Mouse (Mus musculus): ENCODE measurements at regions not wholly inside any gene's neighbourhood (a gene's known extent, or its start where the extent isn't known, plus 50 kb on each side); places are given as distances from the start of the nearest gene placed in this dataset.
"Not testable (repeated sequence)": the region's sequence is repeated elsewhere in the genome, so short reads cannot be mapped to it uniquely, and the experiment has no call there.

DNA sequence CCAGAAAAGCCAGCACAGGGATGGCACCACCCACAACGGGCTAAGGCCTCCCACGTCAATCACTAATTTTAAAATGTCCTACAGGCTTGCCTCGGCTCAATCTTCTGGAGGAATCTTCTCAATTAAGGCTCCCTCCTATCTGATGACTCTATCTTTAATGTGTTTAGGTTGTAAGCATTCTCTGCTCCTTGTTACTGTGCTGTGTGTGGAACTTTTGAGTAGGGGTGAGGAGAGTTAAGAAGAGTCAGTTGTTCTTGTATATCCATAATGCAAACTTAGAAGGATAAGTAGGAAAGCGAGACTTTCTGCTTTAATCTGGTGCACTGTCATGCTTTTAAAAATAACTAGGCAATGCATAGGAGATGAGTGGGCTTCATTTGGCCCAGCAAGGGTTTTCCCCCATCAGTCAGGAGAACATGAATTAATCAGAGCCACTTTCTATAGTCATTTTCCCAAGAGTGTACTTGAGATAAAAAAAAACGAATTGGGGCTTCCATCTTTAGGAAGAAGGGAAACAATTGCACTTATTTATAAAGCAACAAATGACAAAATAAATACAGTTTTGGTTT lies 87.2 kb upstream of the Pfn2 start:
- no peak overlapping the region for H3K27ac ChIP-seq (replicated peaks)
- H3K27me3 ChIP-seq: no peaks in the 10 kb centered on the region
- no peaks in the 10 kb centered on the region for H3K36me3 ChIP-seq (replicated peaks)
- no peak for ATAC-seq (ENCODE audit: insufficient read depth)
- 48% methylated on average over 5 of the region's 5 CpGs for WGBS (ENCODE audit: insufficient replicate concordance)
- H3K4me2 ChIP-seq: no peak overlapping the region
- H3K4me3 ChIP-seq (replicated peaks): no peak overlapping the region
- no peaks in the 10 kb centered on the region for H3K4me1 ChIP-seq (replicated peaks)
- H3K9ac ChIP-seq: no peak overlapping the region
- no peaks in the 10 kb centered on the region for H3K9me3 ChIP-seq (replicated peaks)

DNA sequence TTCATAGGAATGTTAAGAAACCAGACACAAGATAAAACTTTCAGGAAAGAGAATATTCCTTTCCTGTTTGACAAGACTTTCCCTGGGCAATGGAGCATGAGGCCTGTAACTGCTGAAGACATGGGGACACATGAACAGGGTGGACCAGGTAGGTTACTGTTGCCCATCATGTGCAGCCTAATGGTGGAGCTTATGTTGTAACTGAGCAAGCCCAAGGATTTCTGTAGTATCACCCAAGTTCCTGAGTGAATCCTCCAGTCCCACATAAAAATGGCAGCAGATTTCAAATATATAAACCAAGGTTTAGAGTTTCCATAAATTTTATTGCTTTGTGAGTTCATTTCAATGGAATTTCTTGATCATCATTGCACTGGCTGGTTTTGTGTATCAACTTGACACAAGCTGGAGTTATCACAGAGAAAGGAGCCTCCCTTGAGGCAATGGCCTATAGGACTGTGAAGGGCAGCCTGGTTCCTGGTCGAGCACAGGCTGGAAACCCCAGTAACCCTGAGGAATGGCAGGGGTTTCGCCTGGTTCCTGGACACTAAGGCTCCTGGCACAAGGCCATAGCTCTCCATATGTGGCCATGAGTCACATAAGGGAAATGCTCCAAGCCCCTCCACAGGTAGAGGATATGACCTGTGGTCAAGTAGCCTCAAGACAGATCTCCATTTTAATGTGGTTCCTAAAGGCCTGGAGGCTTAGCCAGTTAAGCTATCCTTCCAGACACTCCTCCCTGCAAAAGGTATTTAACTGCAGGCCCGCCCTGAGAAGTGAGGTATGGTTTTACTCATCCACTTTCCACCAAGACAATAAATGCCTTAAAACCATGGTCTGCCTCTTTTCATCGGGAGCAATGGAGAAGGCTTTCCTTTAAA lies 92.9 kb upstream of the Pfn2 start:
- 53% methylated on average over 4 of the region's 4 CpGs for WGBS (ENCODE audit: insufficient replicate concordance)

DNA sequence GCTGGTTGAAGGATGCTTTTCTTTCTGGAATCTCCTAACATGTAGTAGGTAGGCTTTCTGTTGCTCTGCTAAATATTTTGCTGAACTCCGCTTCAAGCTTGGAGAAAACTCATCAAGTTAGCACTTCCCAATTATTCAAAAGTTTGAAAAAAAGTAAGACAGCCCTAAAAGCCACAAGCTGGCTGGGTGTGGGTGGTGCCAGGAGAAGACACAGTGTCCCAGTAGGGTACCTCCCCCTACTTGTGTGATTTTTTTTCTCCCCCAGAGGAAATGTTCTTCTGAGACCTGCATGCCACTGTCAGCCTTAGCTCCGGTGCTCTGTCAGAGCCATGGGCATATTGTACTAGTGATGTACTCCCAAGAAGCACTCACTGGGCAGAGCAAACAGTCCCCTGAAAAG lies 96.8 kb upstream of the Pfn2 start:
- Histone ChIP-seq H3K9ac (no peak overlapping the region), H3K27ac (replicated peaks) (no peak overlapping the region), H3K4me2 (no peak overlapping the region), H3K4me1 (replicated peaks) (no peaks in the 10 kb centered on the region), H3K27me3 (no peaks in the 10 kb centered on the region), H3K4me3 (replicated peaks) (no peak overlapping the region), H3K36me3 (replicated peaks) (no peaks in the 10 kb centered on the region), H3K9me3 (replicated peaks) (no peaks in the 10 kb centered on the region)
- 62% methylated on average over 2 of the region's 2 CpGs for WGBS (ENCODE audit: insufficient replicate concordance)
- ATAC-seq (ENCODE audit: insufficient read depth): no peak

More for the DNA sequence above, 92.9 kb upstream of the Pfn2 start:
- Histone ChIP-seq H3K4me1 (replicated peaks) (no peaks in the 10 kb centered on the region), H3K27me3 (no peaks in the 10 kb centered on the region), H3K4me2 (no peak overlapping the region), H3K4me3 (replicated peaks) (no peak overlapping the region), H3K9ac (no peak overlapping the region), H3K36me3 (replicated peaks) (no peaks in the 10 kb centered on the region), H3K9me3 (replicated peaks) (no peaks in the 10 kb centered on the region), H3K27ac (replicated peaks) (no peak overlapping the region)
- no peak for ATAC-seq (ENCODE audit: insufficient read depth)

DNA sequence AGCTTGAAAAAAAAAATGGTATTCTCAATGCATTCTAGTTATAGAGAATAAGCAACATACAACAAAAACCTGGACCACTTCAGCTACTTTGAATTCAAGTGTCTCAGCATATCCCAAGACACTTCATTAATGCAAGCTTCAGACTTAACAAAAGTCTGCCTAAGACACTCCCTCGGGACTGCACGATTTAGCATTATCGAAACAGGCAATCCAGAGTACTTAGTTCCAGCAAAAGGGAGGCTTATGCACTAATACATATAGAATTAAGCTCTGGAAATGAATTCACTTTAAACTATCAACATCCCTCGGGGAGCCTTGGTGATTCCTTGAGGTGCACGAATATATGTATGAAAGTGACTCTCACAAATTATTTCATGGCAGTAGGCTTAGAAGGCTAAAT lies 97.9 kb upstream of the Pfn2 start:
- Histone ChIP-seq H3K4me1 (replicated peaks) (no peaks in the 10 kb centered on the region), H3K4me3 (replicated peaks) (no peak overlapping the region), H3K36me3 (replicated peaks) (no peaks in the 10 kb centered on the region), H3K27me3 (no peaks in the 10 kb centered on the region), H3K9ac (no peak overlapping the region), H3K4me2 (no peak overlapping the region), H3K27ac (replicated peaks) (no peak overlapping the region), H3K9me3 (replicated peaks) (no peaks in the 10 kb centered on the region)
- no peak for ATAC-seq (ENCODE audit: insufficient read depth)
- WGBS (ENCODE audit: insufficient replicate concordance): 67% methylated on average over 5 of the region's 5 CpGs

DNA sequence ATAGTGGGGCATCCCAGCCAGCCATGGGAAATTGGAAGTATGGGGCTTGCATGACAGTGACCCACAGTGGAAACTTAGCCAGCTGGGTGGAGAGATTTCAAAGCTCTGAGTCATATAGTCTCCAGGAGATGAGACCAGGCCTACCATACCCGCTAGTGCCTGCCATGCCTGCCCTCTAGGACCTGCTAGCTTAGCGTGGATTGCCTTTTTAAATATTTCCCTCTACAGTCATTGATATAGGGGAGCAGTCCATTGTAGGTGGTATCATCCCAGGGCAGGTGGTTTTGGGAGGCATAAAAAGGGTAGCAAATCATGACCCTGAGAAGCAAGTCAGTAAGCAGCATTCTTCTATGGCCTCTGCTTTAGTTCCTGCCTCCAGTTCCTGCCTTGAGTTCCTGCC lies 99.5 kb upstream of the Pfn2 start:
- Histone ChIP-seq H3K9me3 (replicated peaks) (no peaks in the 10 kb centered on the region), H3K4me2 (no peak overlapping the region), H3K4me3 (replicated peaks) (no peak overlapping the region), H3K36me3 (replicated peaks) (no peaks in the 10 kb centered on the region), H3K27ac (replicated peaks) (no peak overlapping the region), H3K4me1 (replicated peaks) (no peaks in the 10 kb centered on the region), H3K9ac (no peak overlapping the region), H3K27me3 (no peaks in the 10 kb centered on the region)
- 60% methylated on average over 2 of the region's 2 CpGs for WGBS (ENCODE audit: insufficient replicate concordance)
- no peak for ATAC-seq (ENCODE audit: insufficient read depth)

DNA sequence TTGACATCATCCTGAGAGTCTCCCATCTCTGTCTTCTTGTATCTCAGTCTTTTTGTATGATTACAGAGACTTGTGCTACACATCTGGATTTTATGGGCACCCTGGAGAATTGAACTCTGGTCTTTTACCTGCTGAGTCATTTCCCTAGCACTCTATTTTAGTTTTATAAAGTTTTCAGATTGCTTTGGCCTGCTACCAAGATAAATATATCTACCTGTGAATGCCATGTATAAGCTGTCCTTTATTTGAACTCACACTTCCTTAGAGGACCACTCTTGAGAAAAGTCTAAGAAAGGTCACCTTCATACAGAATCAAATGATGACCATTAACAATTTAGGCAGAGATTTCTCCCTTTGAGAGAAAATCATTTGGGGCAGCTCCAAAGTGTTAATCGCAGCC lies 100.8 kb upstream of the Pfn2 start:
- H3K27ac ChIP-seq (replicated peaks): no peak overlapping the region
- no peak overlapping the region for H3K4me3 ChIP-seq (replicated peaks)
- no peak overlapping the region for H3K9ac ChIP-seq
- WGBS (ENCODE audit: insufficient replicate concordance): 75% methylated on average over 1 of the region's 1 CpGs
- no peaks in the 10 kb centered on the region for H3K36me3 ChIP-seq (replicated peaks)
- no peaks in the 10 kb centered on the region for H3K4me1 ChIP-seq (replicated peaks)
- no peaks in the 10 kb centered on the region for H3K27me3 ChIP-seq
- ATAC-seq (ENCODE audit: insufficient read depth): no peak
- no peaks in the 10 kb centered on the region for H3K9me3 ChIP-seq (replicated peaks)
- H3K4me2 ChIP-seq: no peak overlapping the region

DNA sequence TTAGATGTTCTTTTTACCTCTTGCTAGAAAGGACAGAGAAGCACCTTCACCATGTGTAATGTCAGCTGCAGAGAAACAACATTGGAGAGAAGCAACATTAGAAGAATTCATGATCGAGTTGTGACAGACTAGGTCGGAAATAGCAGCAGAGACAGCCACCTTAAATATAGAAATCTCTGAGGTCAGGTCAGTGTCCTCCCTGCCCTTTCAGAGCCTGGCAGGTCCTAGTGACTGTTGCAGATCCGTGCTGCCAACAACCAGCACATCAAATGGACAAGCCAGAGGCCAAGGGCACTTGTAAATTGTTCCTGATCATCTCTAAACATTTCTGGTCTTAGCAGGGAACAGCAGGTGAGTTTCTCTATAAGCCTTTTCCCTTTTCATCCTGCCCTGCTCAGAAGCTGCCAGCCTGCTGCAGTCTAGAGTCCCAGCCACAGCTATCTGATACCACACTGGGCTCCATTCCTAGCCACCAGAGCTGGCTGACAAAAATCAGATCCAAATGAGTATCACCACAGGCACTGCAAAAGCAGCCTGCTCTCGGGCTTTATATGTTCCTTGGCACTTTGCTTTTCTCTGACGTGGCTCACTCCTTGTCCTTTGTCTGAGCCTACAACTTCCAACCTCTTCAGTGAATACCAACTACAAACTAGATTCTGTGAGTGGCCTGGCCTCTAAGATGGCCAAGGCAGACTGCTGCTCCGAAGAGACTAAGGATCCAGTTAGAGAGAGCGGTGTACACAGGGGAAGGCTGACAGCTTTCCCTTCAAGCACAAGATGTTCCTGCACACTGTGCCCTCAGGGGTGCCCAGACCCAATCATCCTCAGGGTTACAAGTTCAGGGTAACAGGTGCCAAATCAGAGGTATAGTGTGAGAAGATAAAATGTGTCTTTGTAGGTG lies 102.8 kb upstream of the Pfn2 start:
- ATAC-seq (ENCODE audit: insufficient read depth): no peak
- H3K9ac ChIP-seq: no peak overlapping the region
- H3K9me3 ChIP-seq (replicated peaks): no peaks in the 10 kb centered on the region
- no peaks in the 10 kb centered on the region for H3K36me3 ChIP-seq (replicated peaks)
- 54% methylated on average over 7 of the region's 7 CpGs for WGBS (ENCODE audit: insufficient replicate concordance)
- no peaks in the 10 kb centered on the region for H3K4me1 ChIP-seq (replicated peaks)
- H3K4me2 ChIP-seq: no peak overlapping the region
- H3K4me3 ChIP-seq (replicated peaks): no peak overlapping the region
- no peaks in the 10 kb centered on the region for H3K27me3 ChIP-seq
- no peak overlapping the region for H3K27ac ChIP-seq (replicated peaks)

DNA sequence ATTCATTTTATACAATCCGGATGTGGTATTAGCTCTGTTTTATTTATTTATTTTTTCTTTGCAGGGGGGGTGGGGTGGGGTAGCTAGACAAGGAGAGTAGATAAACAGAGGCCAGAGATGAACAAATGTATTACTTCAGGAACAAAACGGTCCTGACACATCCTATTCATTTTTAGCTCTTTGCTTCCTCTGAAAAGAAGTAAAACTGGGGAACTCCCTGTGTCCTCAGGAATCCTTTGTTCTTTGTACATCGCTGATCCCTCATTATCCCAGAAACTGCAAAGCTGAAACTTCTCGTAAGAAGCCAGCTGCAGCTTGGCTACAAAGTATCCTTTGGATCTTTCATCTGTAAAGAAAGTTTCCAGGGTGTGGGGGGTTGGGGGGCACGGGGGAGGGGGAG lies 103.6 kb upstream of the Pfn2 start:
- ATAC-seq (ENCODE audit: insufficient read depth): no peak
- Histone ChIP-seq H3K9me3 (replicated peaks) (no peaks in the 10 kb centered on the region), H3K4me1 (replicated peaks) (no peaks in the 10 kb centered on the region), H3K27me3 (no peaks in the 10 kb centered on the region), H3K36me3 (replicated peaks) (no peaks in the 10 kb centered on the region), H3K27ac (replicated peaks) (no peak overlapping the region), H3K4me2 (no peak overlapping the region), H3K9ac (no peak overlapping the region), H3K4me3 (replicated peaks) (no peak overlapping the region)
- 33% methylated on average over 5 of the region's 5 CpGs for WGBS (ENCODE audit: insufficient replicate concordance)

DNA sequence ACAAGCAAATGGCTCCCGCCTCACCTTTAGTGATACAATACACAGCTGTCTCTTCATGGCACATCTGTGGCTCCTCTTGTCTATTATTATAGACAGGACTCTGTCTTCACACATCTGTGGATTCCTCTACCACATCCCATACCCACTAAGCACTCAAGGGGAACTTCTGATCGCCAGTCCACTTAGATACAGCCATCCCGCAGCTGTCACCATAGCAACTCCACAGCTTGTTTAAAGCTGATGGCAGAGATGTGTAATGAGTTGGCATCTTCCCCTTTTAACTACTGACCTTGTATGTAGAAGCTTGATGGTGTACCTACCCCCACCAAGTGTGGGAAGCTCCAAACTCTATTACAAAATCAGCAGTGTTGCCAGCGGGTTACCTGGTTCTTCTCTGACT lies 109.5 kb upstream of the Pfn2 start:
- Histone ChIP-seq H3K9me3 (replicated peaks) (no peaks in the 10 kb centered on the region), H3K27me3 (no peaks in the 10 kb centered on the region), H3K36me3 (replicated peaks) (no peaks in the 10 kb centered on the region), H3K4me1 (replicated peaks) (no peaks in the 10 kb centered on the region), H3K27ac (replicated peaks) (no peak overlapping the region), H3K4me3 (replicated peaks) (no peak overlapping the region), H3K4me2 (no peak overlapping the region), H3K9ac (no peak overlapping the region)
- no peak for ATAC-seq (ENCODE audit: insufficient read depth)
- WGBS (ENCODE audit: insufficient replicate concordance): 60% methylated on average over 4 of the region's 4 CpGs

DNA sequence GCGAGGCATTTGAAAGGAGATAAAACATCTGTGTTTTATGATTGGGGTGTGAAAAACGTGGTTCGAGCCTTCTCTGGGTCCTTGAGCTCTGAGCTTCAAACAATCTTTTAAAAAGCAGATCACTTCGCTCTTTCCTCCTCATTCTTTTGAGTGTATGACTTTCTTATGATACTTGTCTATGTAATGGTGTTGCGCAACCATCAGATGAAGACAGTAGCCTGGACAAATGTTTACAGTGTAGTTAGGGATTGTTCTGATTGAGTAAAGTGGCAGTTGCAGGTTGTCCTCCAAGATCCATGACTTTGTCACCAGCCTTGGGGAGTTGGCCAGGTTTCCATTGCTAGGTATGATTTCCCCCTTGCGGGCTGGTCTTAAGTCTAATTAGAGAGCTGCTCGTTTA lies 116.1 kb upstream of the Pfn2 start:
- Histone ChIP-seq H3K4me3 (replicated peaks) (no peak overlapping the region), H3K9ac (no peak overlapping the region), H3K4me2 (no peak overlapping the region), H3K27me3 (no peaks in the 10 kb centered on the region), H3K4me1 (replicated peaks) (no peaks in the 10 kb centered on the region), H3K36me3 (replicated peaks) (no peaks in the 10 kb centered on the region), H3K9me3 (replicated peaks) (no peaks in the 10 kb centered on the region), H3K27ac (replicated peaks) (no peak overlapping the region)
- WGBS (ENCODE audit: insufficient replicate concordance): 63% methylated on average over 7 of the region's 7 CpGs
- ATAC-seq (ENCODE audit: insufficient read depth): no peak

DNA sequence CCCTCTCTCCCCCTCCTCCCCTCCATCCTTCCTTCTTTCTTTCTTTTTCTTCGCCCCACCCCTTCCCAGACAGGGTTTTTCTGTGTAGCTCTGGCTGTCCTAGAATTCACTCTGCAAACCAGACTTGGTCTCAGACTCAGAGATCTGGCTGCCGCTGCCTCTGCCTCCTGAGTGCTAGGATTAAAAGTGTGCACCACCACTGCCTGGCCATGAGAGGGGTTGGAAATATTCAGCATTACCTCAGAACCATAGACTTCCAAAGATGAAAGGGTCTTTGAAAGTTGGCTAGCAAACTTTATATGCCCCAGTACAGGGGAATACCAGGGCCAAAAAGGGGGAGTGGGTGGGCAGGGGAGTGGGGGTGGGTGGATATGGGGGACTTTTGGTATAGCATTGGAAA lies 122.7 kb upstream of the Pfn2 start:
- not testable (repeated sequence) for H3K4me2 ChIP-seq; H3K9ac ChIP-seq; H3K27me3 ChIP-seq; H3K4me1 ChIP-seq (replicated peaks); ATAC-seq (ENCODE audit: insufficient read depth); H3K4me3 ChIP-seq (replicated peaks); H3K9me3 ChIP-seq (replicated peaks); H3K27ac ChIP-seq (replicated peaks); H3K36me3 ChIP-seq (replicated peaks)
- 75% methylated on average over 2 of the region's 2 CpGs for WGBS (ENCODE audit: insufficient replicate concordance)
